Mouse (Mus musculus) intestine, postnatal 0 days (tissue): Measurements from ENCODE around the gene Gm47985. TPM values are rescaled to one million over a fixed set of nuclear protein-coding genes. Genes with fewer than 3 reads are reported as not detected.
"Not testable (repeated sequence)": the region's sequence is repeated elsewhere in the genome, so short reads cannot be mapped to it uniquely, and the experiment has no call there.

Experiments used
- ATAC-seq: fragments of 200-750 bp; cut with Nextera tagmentation; 2 replicates; pipeline ENCODE4 v1.8.0; 2017; ENCODE audit warnings: mild to moderate bottlenecking, moderate TSS enrichment, moderate library complexity
- H3K27ac ChIP-seq: fragments of 300-500 bp; sonication (generic); 2 replicates; pipeline ENCODE4 v1.5.1; 2014; ENCODE audit warnings: mild to moderate bottlenecking, low read depth, low read length, moderate library complexity
- H3K27me3 ChIP-seq: fragments of 300-500 bp; sonication (generic); replicated peaks from 2 replicates; pipeline ENCODE4 v1.6.1; 2014; ENCODE audit warnings: low read length, mixed read lengths; ENCODE audit not compliant: control insufficient read depth, insufficient read depth
- H3K36me3 ChIP-seq: fragments of 300-500 bp; sonication (generic); 2 replicates; pipeline ENCODE4 v1.6.1; 2014; ENCODE audit warnings: mild to moderate bottlenecking, moderate library complexity; ENCODE audit not compliant: control insufficient read depth, insufficient read depth
- H3K4me1 ChIP-seq: fragments of 300-500 bp; sonication (generic); replicated peaks from 2 replicates; pipeline ENCODE4 v1.6.1; 2014; ENCODE audit warnings: antibody characterized with exemption, low read length, mixed read lengths; ENCODE audit not compliant: control insufficient read depth, insufficient read depth
- H3K4me2 ChIP-seq: fragments of 300-500 bp; sonication (generic); replicated peaks from 2 replicates; pipeline ENCODE4 v1.6.1; 2014; ENCODE audit warnings: low read depth, mild to moderate bottlenecking, moderate library complexity
- H3K4me3 ChIP-seq: fragments of 300-500 bp; sonication (generic); 2 replicates; pipeline ENCODE4 v1.5.1; 2014; ENCODE audit warnings: low read depth, low read length
- H3K9ac ChIP-seq: fragments of 300-500 bp; sonication (generic); 2 replicates; pipeline ENCODE4 v1.6.1; 2014; ENCODE audit warnings: mild to moderate bottlenecking, low read depth, low read length
- H3K9me3 ChIP-seq: fragments of 300-500 bp; sonication (generic); 2 replicates; pipeline ENCODE4 v1.6.1; 2016; ENCODE audit warnings: mixed run types; ENCODE audit not compliant: control insufficient read depth
- CTCF ChIP-seq: sonication (generic); IDR thresholded peaks from 2 replicates; pipeline ENCODE4 v1.5.1; 2016; ENCODE audit warnings: low read depth, mild to moderate bottlenecking, control low read depth, antibody characterized with exemption, moderate library complexity
- WGBS: fragments of 180-500 bp; shearing (Covaris S2); extraction: QIAGEN DNeasy Blood & Tissue Kit; methylation state at CpG from one replicate; pipeline ENCODE4 v1.1.7; 2014; 5-methylcytosine and 5-hydroxymethylcytosine counted together
- polyA plus RNA-seq: library from polyadenylated mRNA; unstranded; fragments of >200 nt; fragmentation: Nextera tagmentation; extraction: Ambion mirVana; gene quantifications from 2 replicates; pipeline ENCODE4 v1.2.1, GENCODE M21; 2015

Gene Gm47985
- polyA plus RNA-seq: 0.08 TPM in 1 of 2 replicates, not detected in the other

DNA sequence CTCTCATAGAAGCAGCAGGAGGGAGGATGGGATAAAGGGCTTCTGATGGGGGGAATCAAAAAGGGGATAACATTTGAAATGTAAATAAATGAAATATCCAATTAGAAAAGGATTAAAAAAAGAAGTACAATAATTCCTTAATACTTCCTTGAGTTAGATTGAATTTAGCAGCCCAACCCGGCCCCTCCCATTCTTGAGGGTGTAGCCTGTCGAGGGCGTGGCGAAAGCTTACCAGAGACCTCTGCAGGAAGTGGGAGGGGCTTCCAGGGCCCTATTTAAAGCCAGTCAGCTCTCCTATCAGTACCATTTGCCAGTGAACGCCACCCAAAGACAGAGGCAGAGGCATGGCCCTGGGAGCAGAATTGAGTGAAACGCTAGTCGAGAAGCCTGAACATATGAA is at the start of gene Gm47985:
TSS of gene Gm47985 (plus strand) at position 272 of the 400 bp plus-strand sequence.
- not testable (repeated sequence) for H3K27ac ChIP-seq, H3K27me3 ChIP-seq, H3K4me2 ChIP-seq, H3K4me3 ChIP-seq, H3K4me1 ChIP-seq, H3K36me3 ChIP-seq, H3K9ac ChIP-seq, ATAC-seq, H3K9me3 ChIP-seq
- WGBS: no CpG with 5 or more reads among the region's 7 CpGs

DNA sequence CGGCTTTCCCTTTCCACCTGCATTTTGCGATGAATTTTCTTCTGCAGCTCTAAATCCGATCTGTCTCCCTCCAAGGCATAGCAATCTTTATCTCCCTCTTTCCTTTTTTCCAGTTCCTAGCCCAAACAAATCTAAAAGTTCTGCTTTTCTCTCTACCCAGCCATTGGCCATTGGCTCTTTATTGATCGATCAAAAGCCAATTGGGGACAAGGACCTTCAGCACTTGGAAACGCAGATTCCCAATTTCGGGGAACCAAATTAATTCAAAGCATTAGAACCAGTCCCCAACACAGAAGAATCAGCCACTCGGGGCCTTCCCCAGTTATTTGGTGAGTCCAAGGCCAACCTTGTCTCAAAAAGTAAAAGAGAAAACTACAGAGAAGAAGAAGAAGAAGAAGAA is 49.7 kb upstream of the Gm47985 start:
- no peak for ATAC-seq
- Histone ChIP-seq H3K36me3 (no peaks in the 10 kb centered on the region), H3K9ac (no peak overlapping the region), H3K4me1 (no peaks in the 10 kb centered on the region), H3K9me3 (no peaks in the 10 kb centered on the region), H3K4me2 (no peak overlapping the region), H3K4me3 (no peak overlapping the region), H3K27me3 (no peaks in the 10 kb centered on the region), H3K27ac (no peak overlapping the region)
- TF ChIP-seq CTCF: no peak
- 80% methylated on average over 7 of the region's 7 CpGs for WGBS

DNA sequence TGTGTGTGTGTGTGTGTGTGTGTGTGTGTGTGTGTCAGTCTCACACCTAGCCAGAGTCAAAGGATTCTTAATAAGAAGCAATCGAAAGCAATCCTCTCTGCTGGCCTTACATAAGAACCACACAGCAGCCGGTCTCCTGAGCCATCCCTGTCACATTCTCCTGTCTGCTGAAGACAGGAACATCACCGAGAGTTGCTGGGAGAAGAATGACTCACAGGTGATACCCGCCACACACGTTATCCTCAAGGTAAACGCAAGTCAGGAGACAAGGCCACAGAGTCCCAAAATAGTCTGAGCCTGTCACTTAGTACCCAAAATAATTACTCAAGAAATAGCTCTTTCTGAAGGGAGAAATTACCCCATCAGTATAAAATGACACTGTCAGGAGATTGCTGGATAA is 43.9 kb upstream of the Gm47985 start:
- H3K27ac ChIP-seq: no peak overlapping the region
- H3K9ac ChIP-seq: no peak overlapping the region
- no peak overlapping the region for H3K4me2 ChIP-seq
- TF ChIP-seq CTCF: no peak
- H3K4me3 ChIP-seq: no peak overlapping the region
- no peaks in the 10 kb centered on the region for H3K9me3 ChIP-seq
- H3K36me3 ChIP-seq: no peaks in the 10 kb centered on the region
- no peaks in the 10 kb centered on the region for H3K4me1 ChIP-seq
- H3K27me3 ChIP-seq: no peaks in the 10 kb centered on the region
- WGBS: 64% methylated on average over 6 of the region's 6 CpGs
- no peak for ATAC-seq

DNA sequence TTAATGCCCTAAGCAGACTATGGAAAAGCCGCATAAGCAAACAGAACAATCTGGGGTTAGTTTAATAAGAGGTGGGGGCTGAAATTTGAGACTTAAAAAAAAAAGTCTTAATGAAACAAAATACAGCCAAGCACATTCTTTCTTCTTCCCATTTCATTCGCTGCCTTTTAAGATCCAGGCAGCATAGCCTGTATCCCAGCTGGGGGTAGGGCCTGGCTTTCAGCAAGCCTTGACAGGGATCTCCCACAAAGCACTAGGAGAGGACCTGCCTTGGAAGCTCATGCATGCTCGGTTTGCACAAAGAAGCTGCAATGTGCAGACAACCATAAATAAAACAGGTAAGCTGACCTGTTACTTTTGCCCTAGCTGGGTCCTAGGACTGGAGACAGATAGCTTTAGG is 41.4 kb upstream of the Gm47985 start:
- H3K36me3 ChIP-seq: no peaks in the 10 kb centered on the region

DNA sequence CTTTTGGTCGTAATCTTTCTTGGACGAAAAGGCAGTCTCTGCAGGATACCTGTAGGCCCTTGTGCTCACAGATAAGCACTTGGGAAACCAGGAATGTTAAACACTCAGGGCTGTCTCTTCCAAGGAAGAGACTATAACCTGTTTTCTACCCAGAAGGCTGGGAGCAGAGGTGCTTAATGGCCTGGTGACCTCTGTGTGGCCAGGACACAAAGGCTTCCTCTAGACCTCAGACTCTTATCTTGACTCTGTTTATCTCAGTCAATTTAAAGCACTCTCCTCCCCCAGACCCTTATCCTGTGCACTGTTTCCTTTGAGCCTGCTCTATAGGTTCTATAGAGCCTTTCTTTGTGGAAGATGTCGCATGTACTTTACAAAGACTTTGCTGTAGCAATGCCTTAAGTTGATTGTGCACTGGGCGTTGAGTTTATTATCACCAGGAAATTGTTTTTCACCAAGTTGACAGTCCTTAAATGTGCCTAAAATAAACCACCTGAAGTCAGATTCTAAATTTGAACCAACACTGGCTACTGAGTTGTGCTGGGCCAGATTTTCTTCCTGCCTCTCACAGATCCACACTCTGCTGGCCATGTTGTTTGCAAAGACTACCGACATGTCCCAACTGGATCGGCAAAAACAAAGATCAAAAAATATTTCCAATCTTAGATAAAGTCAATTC is 37.7 kb upstream of the Gm47985 start:
- Histone ChIP-seq H3K4me2 (no peak overlapping the region), H3K4me3 (no peak overlapping the region), H3K27me3 (no peaks in the 10 kb centered on the region), H3K27ac (no peak overlapping the region), H3K4me1 (0 out of 2 replicates have a peak, but pooled peaks cover 3% of the 10 kb centered on the region), H3K9ac (no peak overlapping the region), H3K36me3 (no peaks in the 10 kb centered on the region), H3K9me3 (no peaks in the 10 kb centered on the region)
- ATAC-seq: no peak
- 36% methylated on average over 6 of the region's 6 CpGs for whole genome bisulfite sequencing
- no peak for TF ChIP-seq CTCF

More for the DNA sequence above, 41.4 kb upstream of the Gm47985 start:
- Histone ChIP-seq H3K4me3 (no peak overlapping the region), H3K27me3 (no peaks in the 10 kb centered on the region), H3K4me1 (0 out of 2 replicates have a peak, but pooled peaks cover 3% of the 10 kb centered on the region), H3K27ac (no peak overlapping the region), H3K4me2 (no peak overlapping the region), H3K9ac (no peak overlapping the region), H3K9me3 (no peaks in the 10 kb centered on the region)
- 78% methylated on average over 3 of the region's 3 CpGs for WGBS
- TF ChIP-seq CTCF: no peak
- no peak for ATAC-seq

DNA sequence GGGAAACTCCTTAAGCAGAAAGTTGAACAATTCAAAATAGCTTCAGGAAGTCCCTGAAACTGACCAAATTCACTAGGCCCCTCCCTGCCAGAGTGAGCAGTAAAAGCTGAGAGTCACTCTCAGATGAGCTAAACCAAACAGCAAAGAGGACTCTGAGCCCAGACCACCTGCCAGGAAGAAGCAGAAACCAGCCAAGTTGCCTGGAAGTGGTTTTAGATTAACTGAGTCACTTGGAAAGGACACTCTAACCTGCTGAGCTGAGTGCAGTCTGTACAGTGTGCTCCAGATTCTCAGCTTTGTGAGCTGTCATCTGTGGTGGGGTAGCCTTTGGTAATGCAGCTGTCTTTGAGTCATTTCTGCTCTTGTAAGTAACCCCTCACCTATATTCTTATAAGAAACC is 34.5 kb upstream of the Gm47985 start:
- H3K27me3 ChIP-seq: no peaks in the 10 kb centered on the region
- no peak overlapping the region for H3K9ac ChIP-seq
- H3K36me3 ChIP-seq: no peaks in the 10 kb centered on the region
- ATAC-seq: peak; percentile 26
- H3K4me2 ChIP-seq: no peak overlapping the region
- H3K4me3 ChIP-seq: no peak overlapping the region
- H3K9me3 ChIP-seq: no peaks in the 10 kb centered on the region
- 0 out of 2 replicates have a peak, but pooled peaks cover 3% of the 10 kb centered on the region for H3K4me1 ChIP-seq
- TF ChIP-seq CTCF: no peak
- no peak overlapping the region for H3K27ac ChIP-seq

DNA sequence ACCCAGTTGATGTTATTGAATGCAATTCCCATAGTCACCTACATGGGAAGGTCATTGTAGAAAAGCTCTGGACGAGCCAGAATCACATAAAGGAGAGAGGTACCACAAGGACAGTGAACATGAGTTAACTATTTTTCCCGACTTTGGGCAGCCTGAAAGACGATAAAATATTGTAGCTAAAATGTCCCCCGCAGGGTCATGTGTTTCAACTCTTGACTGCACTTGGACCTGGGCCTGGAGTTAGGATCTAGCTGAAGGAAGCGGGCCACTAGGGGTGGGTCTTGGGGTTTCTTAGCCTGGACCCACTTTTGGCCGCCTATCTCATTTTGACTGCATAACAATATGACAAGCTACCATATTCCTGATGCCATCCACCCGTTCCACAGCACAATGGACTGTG is 32.1 kb upstream of the Gm47985 start:
- Histone ChIP-seq H3K27me3 (no peaks in the 10 kb centered on the region), H3K27ac (no peak overlapping the region), H3K4me1 (no peaks in the 10 kb centered on the region), H3K9me3 (no peaks in the 10 kb centered on the region), H3K36me3 (no peaks in the 10 kb centered on the region), H3K4me2 (no peak overlapping the region), H3K9ac (no peak overlapping the region), H3K4me3 (no peak overlapping the region)
- WGBS: 94% methylated on average over 7 of the region's 7 CpGs
- ATAC-seq: no peak
- TF ChIP-seq CTCF: no peak
